7 mouse cellular contexts compared by ENCODE assay signal in the genomic region with DNA sequence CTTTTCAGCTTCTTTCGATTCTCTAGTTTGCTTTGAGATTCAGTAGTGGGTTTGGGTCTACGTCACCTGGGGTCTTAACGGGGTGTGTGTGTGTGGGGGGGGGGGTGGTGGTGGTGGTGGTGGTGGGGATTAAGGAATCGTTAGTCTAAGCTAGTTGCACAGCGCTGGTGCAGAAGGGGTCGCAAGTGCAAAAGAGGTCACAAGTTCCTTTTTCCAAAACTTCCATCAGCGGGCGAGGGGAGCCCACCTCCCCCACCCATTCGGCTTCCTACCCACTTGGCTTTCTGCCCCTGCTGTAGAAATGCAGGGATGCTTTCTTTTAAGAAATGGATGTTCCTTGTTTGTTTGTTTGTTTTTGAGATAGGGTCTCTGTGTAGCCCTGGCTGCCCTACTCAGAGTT. TPM values are rescaled to one million over a fixed set of nuclear protein-coding genes. Genes with fewer than 3 reads are reported as not detected.
A peak's percentile ranks its signal among the peaks of the same experiment; 100 is the strongest.
DNase-seq lines count a peak whose midpoint lies in the region; ATAC-seq lines count a peak whose summit lies in the region.

No protein-coding gene starts in this region.

- H3K9me3 ChIP-seq in lung, embryonic 15.5 days, result no peaks in the 10 kb centered on the region
- no peaks in the 10 kb centered on the region for H3K9me3 ChIP-seq in forebrain, embryonic 10.5 days
- no peaks in the 10 kb centered on the region for H3K9me3 ChIP-seq in limb, embryonic 12.5 days

- H3K4me2 ChIP-seq in lung, embryonic 15.5 days, result peak overlapping the region; percentile 73
- peak overlapping the region; percentile 66 for H3K4me2 ChIP-seq in limb, embryonic 12.5 days

- no peaks in the 10 kb centered on the region for H3K36me3 ChIP-seq in lung, embryonic 15.5 days
- H3K36me3 ChIP-seq in forebrain, embryonic 10.5 days (replicated peaks), result no peaks in the 10 kb centered on the region
- no peaks in the 10 kb centered on the region for H3K36me3 ChIP-seq in limb, embryonic 12.5 days

- WGBS in lung, embryonic 15.5 days, result 2% methylated on average over 9 of the region's 9 CpGs
- WGBS in forebrain, embryonic 10.5 days, result under 1% methylated on average over 9 of the region's 9 CpGs
- WGBS in limb, embryonic 12.5 days, result 1% methylated on average over 9 of the region's 9 CpGs

- peak overlapping the region; percentile 53 for H3K4me3 ChIP-seq in lung, embryonic 15.5 days
- H3K4me3 ChIP-seq in forebrain, embryonic 10.5 days, result peak overlapping the region; percentile 70
- peak overlapping the region; percentile 53 for H3K4me3 ChIP-seq in limb, embryonic 12.5 days (replicated peaks)

- no peak for DNase-seq in lung, adult 18-20 months
- DNase-seq in forebrain, embryonic 10.5 days (ENCODE audit: extremely low spot score, low spot score), result peak; percentile 55
- DNase-seq in retina, postnatal 1 day, result peak; percentile 44
- no peak for DNase-seq in Muller cell, postnatal 12 days (ENCODE audit: inconsistent ontology term)
- DNase-seq in frontal cortex, postnatal 10 days (ENCODE audit: low spot score in 2 of 2), result no peak

- no peak overlapping the region for H3K27ac ChIP-seq in lung, embryonic 15.5 days
- peak overlapping the region; percentile 85 for H3K27ac ChIP-seq in forebrain, embryonic 10.5 days
- H3K27ac ChIP-seq in limb, embryonic 12.5 days, result no peak overlapping the region

- H3K9ac ChIP-seq in lung, embryonic 15.5 days, result 0 out of 2 replicates have a peak overlapping the region, but pooled peaks have one; percentile 37
- H3K9ac ChIP-seq in limb, embryonic 12.5 days (replicated peaks), result peak overlapping the region; percentile 42

- peaks cover 3% of the 10 kb centered on the region; the same call in 1 of the 2 replicates for H3K27me3 ChIP-seq in lung, embryonic 15.5 days
- peaks cover 32% of the 10 kb centered on the region for H3K27me3 ChIP-seq in forebrain, embryonic 10.5 days (ENCODE audit: poor library complexity, severe bottlenecking)
- H3K27me3 ChIP-seq in limb, embryonic 12.5 days, result no peaks in the 10 kb centered on the region; the same call in 1 of the 2 replicates

- peaks cover 17% of the 10 kb centered on the region for H3K4me1 ChIP-seq in lung, embryonic 15.5 days
- peaks cover 23% of the 10 kb centered on the region for H3K4me1 ChIP-seq in forebrain, embryonic 10.5 days
- H3K4me1 ChIP-seq in limb, embryonic 12.5 days (replicated peaks), result no peaks in the 10 kb centered on the region

- no peak for ATAC-seq in lung, embryonic 15.5 days (ENCODE audit: borderline replicate concordance, extremely low read depth, low FRiP score, low TSS enrichment)
- no peak for ATAC-seq in limb, embryonic 12.5 days (ENCODE audit: insufficient number of reproducible peaks, insufficient read depth, low FRiP score, low TSS enrichment, low read depth)

RNA-seq across cellular contexts. Expression of gene Gpx5, which starts 16.0 kb away (rescaled TPM):
- polyA plus RNA-seq in lung, embryonic 15.5 days (2015; fragmentation: Nextera tagmentation; extraction: Ambion mirVana), result not detected in 2 replicates
- polyA plus RNA-seq in forebrain, embryonic 10.5 days (2016; fragmentation: Nextera tagmentation; extraction: Ambion mirVana), result not detected in 2 replicates
- polyA plus RNA-seq in limb, embryonic 12.5 days (2016; fragmentation: Nextera tagmentation; extraction: Ambion mirVana), result not detected in 2 replicates

RNA-seq across cellular contexts. Expression of gene Gpx6, which starts 35.4 kb away (rescaled TPM):
- polyA plus RNA-seq in lung, embryonic 15.5 days (2015; fragmentation: Nextera tagmentation; extraction: Ambion mirVana), result not detected in 2 replicates
- polyA plus RNA-seq in forebrain, embryonic 10.5 days (2016; fragmentation: Nextera tagmentation; extraction: Ambion mirVana), result 0.15 and 0.21 TPM in 2 replicates
- polyA plus RNA-seq in limb, embryonic 12.5 days (2016; fragmentation: Nextera tagmentation; extraction: Ambion mirVana), result 0.60 and 0.73 TPM in 2 replicates

Comparison
In these comparisons a context has a peak if more than half of its experiments do, and no peak if none do; other contexts are left out.
1. DNase-seq: peak in forebrain, embryonic 10.5 days (single experiment) and retina, postnatal 1 day (single experiment); none in lung, adult 18-20 months (0 of 2), Muller cell, postnatal 12 days (single experiment) and frontal cortex, postnatal 10 days (0 of 2).
2. Peak in every context shown above with its lines, with median percentiles within 50 percentile points of each other: H3K4me3 ChIP-seq.